Mouse (Mus musculus) gastrocnemius, postnatal 14 days (tissue): ENCODE measurements around the gene Ehd3. TPM values are rescaled to one million over a fixed set of nuclear protein-coding genes. Genes with fewer than 3 reads are reported as not detected.

ENCODE experiments used
- DNase-seq: peaks from one replicate; pipeline ENCODE4 v3.0.0; 2021; ENCODE audit warnings: mixed read lengths
- intact Hi-C: fragments of 180-260 bp; cut with DNase I; formaldehyde crosslinking; loops from one replicate; pipeline ENCODE4 v1.15.1; 2025; ENCODE audit warnings: low total_unique reads
- total RNA-seq, 2 experiments: library from RNA; stranded (reverse); gene quantifications; 2 replicates each; pipeline ENCODE4 v1.2.3; 2021

Ehd3 gene
- total RNA-seq, 2 experiments from 2014 or later: 4.9 to 5.0 TPM

GRCm38 (mm10) chr17:73875674-73876073 is 71.7 kb downstream of the Ehd3 start:
- DNase-seq: no peak
- intact Hi-C loops: no loop called here

GRCm38 (mm10) chr17:73879262-73879916 is 75.5 kb downstream of the Ehd3 start:
- no peak for DNase-seq
- intact Hi-C loops: loop anchor here (2.0 kb wide), 1 partner anchor 75 kb away; the partner anchor contains the start of gene Ehd3

GRCm38 (mm10) chr17:73880286-73880685 is 76.4 kb downstream of the Ehd3 start:
- DNase-seq: no peak
- intact Hi-C loops: loop anchor here (5.0 to 10.0 kb wide), 2 partner anchors 305 to 578 kb away; no protein-coding TSS in a partner anchor

GRCm38 (mm10) chr17:73881295-73881694 is 77.4 kb downstream of the Ehd3 start:
- intact Hi-C loops: loop anchor here (5.0 to 10.0 kb wide), 2 partner anchors 306 to 579 kb away; no protein-coding TSS in a partner anchor
- DNase-seq: no peak

Other genes with a start within 250 kb of the Ehd3 start
- under 1 TPM in 1 of 2 experiments, not detected in 1; 0.14 TPM for gene Galnt14, start 93.7 kb upstream of the Ehd3 start, total RNA-seq
- gene Xdh, start 146.1 kb downstream of the Ehd3 start, total RNA-seq: 10 to 100 TPM; 18.2 to 19.8 TPM
- gene Srd5a2, start 243.8 kb downstream of the Ehd3 start, total RNA-seq: not detected